Mouse (Mus musculus) kidney, adult 2 months (tissue): ENCODE data around the gene Corin.

Source experiments
- CTCF ChIP-seq: fragments of 200-500 bp; conservative IDR thresholded peaks from 2 replicates; pipeline ENCODE4 v1.5.1; 2011; ENCODE audit warnings: low read depth, mild to moderate bottlenecking, control low read depth, low read length, moderate library complexity, mixed read lengths; ENCODE audit not compliant: insufficient read depth, insufficient read length
- POLR2A ChIP-seq: fragments of 200-500 bp; IDR thresholded peaks from one replicate; pipeline ENCODE4 v1.6.1; 2011; ENCODE audit warnings: low read depth, low read length, control low read depth

DNA sequence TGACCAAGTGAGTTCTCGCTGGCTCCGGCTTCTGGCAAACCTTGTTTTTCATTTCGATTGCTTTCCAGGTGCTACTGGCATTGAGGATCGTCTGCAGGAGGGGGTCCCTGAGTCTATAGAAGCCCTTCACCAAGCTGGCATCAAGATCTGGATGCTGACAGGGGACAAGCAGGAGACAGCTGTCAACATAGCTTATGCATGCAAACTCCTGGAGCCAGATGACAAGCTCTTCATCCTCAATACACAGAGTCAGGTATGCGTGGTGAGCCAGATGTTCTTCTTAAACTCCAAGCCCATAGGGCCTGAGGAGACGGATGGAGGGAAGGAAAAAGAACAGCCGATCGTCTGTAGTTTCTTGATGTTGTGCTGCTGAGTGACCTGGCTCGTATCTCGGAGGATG, 235.1 kb downstream of the Corin start:
- TF ChIP-seq CTCF (no peak), POLR2A (no peak)
